Mouse (Mus musculus): ENCODE results near the gene Mtch2.
"Not testable (repeated sequence)": the region's sequence is repeated elsewhere in the genome, so short reads cannot be mapped to it uniquely, and the experiment has no call there.

Mtch2 gene

DNA sequence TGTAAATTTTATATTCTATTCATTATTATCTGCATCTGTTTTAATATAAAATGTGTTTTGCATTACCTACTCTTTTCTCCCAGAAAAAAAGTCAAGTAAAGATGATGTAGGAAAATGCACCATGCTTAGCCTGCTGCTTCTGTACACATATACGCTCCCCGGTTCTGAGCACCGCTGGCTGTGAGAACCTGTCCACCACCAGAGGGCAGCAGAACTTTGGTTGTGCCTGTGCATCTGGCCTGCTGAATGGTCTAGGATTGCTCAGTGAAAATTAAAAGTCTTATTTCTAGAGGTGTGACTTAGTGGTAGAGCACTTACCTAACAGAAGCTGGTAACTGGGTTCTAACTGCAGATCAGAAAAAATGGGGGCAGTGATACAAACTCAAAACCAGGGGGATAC lies 19.6 kb downstream of the Mtch2 start:
- DNase-seq: peak; percentile 70 to 72

DNA sequence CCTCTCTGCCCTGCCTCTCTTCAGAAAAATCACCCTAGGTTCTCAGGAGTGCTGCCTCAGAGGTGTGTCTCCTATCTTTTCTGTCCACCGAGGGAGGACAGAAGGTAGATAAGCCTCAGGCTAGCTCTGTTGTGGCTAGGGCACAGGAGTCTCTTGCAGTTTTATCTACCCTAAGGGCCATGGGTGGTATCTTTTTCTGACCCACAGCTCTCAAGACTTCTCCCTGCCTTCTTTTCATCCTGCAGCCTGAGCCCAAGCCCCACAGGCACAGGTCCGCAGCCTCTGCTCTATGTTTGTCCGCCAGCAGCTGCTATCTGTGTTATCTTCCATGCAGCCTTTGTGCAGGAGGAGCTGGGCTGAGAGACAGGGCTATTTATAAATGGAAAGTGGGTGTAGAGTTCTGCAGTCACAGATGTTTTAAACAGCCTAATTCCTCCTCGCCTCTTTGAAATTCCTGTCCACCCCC lies 23.2 kb downstream of the Mtch2 start:
- no peak for DNase-seq

GRCm38 (mm10) chr2:90871180-90871961 lies 24.4 kb downstream of the Mtch2 start:
- DNase-seq: no peak

DNA sequence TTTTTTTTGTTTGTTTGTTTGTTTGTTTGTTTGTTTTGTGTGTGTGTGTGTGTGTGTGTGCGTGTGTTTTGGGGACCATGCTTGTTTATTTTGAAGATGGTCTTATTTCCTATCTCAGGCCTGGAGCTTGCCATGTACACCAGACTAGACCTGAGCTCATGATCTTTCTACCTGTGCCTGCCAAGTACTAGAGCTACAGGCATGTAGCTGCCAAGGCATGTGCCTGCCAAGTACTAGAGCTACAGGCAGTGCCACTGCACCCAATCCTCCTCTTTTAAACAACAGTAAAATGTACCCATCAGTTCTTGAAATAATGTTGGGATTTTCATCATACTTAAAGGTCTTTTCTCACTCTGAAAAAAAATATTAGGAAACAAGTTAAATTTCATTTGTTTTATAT lies 27.1 kb downstream of the Mtch2 start:
- no peak for DNase-seq

- no peak for DNase-seq
Observed at GRCm38 (mm10) chr2:90875239-90875638, 28.3 kb downstream of the Mtch2 start.

- DNase-seq: no peak
Observed at GRCm38 (mm10) chr2:90877584-90878259, 30.8 kb downstream of the Mtch2 start.

DNA sequence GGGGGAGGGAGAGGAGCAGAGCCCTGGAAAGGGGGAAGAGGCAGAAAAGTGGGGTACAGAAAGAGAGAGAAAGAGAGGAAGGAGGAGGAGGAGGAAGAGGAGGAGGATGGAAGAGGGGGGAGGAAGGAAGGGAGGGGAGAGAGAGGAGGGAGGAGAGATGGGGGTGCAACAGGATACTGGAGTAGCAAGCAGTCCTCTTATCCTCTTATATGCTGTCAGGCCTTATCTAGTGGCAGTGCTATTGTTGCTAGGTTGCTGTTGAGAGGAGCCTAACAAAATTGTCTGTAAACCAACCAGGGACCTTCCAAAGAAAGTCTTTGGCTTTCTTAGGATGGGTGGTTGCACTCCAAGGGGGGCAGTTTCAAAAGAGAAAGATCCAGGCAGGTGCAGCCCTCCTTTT lies 32.5 kb downstream of the Mtch2 start:
- DNase-seq: no peak

GRCm38 (mm10) chr2:90880144-90880785 lies 33.3 kb downstream of the Mtch2 start:
- DNase-seq: no peak

DNA sequence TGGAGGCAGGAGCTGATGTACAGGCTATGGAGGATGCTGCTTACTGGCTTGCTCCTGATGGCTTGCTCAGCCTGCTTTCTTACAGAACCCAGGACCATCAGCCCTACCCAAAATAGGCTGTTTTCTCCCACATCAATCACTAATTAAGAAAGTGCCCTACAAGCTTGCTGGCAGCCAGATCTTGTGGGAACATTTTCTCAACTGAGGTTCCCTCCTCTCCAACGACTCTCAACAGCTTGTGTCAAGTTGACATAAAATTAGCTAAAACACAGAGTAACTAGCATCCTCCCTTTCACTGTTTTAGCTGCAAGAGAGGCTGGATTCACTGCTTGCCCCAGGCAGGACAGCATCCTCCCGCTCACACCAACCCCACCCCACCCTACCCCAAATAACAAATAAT lies 34.9 kb downstream of the Mtch2 start:
- DNase-seq: no peak

- DNase-seq: no peak
Observed at GRCm38 (mm10) chr2:90885218-90886041, 38.5 kb downstream of the Mtch2 start, which contains the start of gene C1qtnf4. C1qtnf4 (plus strand) TSS chr2:90885860.

DNA sequence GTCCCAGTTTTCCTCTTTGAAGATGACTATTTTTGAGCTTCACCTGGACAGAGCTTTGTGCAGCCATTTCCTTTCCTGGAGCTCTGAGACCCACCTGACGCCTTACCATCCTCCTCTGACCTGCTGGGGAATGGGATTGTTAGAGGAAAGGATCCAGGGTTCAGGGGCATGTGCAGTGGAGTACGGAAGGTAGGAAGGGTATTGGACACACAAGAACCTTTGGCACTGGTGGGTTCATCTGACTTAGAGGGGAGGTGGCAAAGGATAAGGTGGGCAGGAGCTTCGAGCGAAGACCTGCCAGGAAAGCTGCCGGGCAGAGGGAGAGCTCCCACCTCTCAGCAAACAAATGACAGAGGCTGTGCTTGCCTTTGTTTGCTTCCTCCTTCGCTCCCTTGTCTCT lies 39.5 kb downstream of the Mtch2 start:
- DNase-seq: no peak

GRCm38 (mm10) chr2:90887627-90888026 lies 40.7 kb downstream of the Mtch2 start:
- DNase-seq: no peak

DNA sequence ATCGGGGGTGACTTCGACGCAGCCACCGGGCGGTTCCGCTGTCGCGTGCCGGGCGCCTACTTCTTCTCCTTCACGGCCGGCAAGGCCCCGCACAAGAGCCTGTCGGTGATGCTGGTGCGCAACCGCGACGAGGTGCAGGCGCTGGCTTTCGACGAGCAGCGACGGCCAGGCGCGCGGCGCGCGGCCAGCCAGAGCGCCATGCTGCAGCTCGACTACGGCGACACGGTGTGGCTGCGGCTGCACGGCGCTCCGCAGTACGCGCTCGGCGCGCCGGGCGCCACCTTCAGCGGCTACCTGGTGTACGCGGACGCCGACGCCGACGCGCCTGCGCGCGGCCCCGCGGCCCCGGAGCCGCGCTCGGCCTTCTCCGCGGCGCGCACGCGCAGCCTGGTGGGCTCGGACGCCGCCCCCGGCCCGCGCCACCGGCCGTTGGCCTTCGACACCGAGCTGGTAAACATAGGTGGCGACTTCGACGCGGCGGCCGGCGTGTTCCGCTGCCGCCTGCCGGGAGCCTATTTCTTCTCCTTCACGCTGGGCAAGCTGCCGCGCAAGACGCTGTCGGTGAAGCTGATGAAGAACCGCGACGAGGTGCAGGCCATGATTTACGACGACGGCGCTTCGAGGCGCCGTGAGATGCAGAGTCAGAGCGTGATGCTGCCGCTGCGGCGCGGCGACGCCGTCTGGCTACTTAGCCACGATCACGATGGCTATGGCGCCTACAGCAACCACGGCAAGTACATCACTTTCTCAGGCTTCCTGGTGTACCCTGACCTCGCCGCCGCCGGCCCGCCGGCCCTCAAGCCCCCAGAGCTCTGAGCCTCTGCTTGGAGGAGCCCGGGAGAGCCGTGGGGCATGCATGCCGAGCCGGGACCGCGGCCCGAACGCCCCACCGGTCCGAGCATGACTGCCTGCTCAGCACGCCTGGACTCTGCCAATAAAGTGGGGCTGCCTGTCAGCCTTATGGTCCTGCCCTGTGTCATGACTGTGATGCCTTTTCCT lies 42.9 kb downstream of the Mtch2 start:
- DNase-seq: peak; percentile 43 to 60

DNA sequence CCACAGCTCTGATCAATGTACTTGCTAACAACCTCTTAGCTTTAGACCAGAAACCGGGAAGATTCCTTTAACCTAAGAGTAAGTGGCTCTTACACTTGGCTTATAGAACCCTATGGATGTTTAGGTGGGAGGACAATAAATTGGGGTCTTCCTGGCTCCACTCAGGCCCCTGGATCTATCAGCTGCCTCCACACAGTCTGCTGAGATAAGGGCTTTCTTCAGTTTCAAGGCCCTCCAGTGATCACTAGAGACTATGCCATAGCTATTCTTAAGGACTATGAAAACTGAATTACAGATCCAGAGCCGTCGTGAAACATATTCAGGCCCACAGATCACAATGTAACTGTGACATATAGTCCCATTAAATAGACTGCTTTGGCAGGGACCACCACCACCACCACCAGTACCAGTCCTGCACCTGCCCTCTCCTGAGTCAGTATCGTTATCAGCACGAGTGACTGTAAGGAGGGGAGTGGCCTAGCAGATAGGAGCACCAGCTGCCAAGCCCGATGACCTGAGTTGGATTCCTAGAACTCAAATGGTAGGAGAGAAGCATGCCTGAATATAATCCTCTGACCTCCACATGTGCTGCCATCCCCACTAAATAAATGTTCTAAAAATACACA lies 46.8 kb downstream of the Mtch2 start:
- no peak for DNase-seq

DNA sequence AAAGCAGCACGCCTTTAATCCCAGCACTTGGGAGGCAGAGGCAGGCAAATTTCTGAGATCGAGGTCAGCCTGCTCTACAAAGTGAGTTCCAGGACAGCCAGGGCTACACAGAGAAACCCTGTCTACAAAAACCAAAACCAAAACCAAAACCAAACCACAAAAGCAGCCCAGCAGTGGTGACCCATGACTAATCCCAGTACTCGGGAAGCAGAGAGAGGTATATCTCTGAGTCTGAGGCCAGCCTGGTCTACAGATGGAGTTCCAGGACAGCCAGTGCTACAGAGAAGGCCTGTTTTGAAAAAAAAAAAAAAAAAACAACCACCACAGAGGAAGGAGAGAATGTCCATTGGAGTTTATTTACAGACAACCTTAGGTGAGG lies 47.3 kb downstream of the Mtch2 start:
- not testable (repeated sequence) for DNase-seq

DNA sequence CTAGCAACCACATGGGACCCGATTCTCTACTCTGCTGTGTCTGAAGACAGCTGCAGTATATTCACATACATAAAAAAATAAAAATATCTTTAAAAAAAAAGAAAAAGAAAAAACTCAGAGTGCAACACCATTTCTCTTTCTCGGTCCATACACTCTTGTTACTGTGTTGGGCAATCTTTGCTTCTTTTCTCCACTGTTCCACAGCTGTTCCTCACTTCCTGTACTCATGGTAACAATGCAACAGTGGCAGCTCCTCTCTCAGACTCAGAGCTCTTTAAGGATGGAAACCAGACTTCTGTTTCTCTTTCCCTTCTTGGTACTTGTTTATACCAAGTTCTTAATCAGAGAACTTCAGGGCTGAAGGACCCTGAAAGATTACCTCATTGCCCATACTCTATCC lies 56.4 kb downstream of the Mtch2 start:
- DNase-seq: no peak

DNA sequence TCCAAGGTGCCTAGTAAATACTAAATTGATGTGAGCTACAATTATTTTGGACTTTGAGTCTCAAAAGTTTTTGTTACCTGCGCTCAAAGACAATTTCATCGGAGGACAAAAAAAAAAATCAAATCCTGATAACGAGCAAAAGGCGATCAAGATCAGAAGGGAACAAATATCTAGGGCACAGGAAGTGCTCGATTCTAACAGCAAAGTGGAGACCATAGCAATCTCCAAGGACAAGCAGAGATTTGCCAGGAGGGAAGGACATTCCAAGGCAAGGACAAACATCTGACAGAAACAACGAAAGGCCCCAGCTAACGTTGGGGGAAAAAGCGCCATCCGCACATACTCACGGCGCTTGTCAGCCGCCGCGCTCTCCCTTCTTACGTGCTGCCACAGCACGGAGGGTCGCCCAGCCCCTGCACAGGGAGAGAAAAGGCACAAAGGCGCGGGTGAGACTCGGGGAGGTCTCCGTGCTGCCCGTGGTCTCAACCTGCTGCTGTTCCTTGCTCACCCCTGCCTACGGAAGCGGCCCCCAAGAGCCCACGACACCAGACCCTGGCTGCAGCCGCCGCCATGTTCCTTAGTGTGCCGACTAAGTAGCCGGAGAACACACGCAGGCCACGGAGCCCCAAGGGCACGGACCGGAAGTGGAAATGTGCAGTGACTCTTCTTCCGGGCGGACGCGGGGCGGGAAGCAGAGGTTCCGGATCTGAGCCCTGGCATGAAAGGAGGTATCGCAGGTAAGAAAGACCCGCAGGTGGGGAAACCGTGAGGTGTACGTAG lies 57.3 kb downstream of the Mtch2 start, which contains the start of the genes Kbtbd4 and Ndufs3:
Gene Kbtbd4, plus strand, starts transcription at position 665 of the 780 bp plus-strand sequence.
Gene Ndufs3, minus strand, starts transcription at position 752 of the 780 bp plus-strand sequence.
- DNase-seq: peak; percentile 86

DNA sequence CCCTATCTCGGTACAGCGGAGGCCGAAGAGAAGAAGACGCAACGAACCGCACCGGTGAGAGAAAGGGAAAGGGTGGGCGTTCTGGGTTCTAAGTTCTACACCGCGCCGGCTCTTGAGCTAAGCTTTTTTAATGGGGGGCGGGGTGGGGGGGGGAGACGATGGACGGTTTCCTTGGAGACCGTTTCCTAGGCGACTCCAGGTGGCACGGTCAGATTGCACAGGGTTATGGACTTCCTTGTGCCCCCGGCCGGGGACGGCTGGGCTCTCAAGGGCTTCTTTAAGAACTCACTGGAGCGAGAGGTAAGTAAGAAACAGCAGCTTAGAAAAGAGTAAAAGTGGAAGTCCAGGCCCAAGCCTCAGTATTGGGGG lies 57.9 kb downstream of the Mtch2 start:
- no peak for DNase-seq

DNA sequence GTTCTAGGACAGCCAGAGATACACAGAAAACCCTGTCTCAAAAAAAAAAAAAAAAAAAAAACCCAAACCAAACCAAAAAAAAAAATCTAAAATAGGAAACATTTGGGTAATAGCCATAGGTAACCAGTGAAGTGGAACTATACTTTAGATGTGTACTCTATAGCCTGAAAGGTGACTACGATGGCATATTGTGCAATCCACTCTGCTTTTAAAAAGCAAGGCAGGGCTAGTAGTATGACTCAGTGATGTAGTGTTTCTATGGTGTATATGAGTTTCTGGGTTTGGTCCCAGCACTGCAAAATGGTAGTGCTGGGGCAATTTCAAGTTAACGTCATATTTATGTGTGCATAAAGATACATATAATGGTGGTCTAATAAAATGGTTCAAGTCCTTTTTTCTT lies 59.8 kb downstream of the Mtch2 start:
- DNase-seq: no peak

- DNase-seq: no peak
Observed at GRCm38 (mm10) chr2:90910861-90911260, 63.9 kb downstream of the Mtch2 start.
